Comparison of ENCODE assay signal across 8 mouse cellular contexts in the genomic region with DNA sequence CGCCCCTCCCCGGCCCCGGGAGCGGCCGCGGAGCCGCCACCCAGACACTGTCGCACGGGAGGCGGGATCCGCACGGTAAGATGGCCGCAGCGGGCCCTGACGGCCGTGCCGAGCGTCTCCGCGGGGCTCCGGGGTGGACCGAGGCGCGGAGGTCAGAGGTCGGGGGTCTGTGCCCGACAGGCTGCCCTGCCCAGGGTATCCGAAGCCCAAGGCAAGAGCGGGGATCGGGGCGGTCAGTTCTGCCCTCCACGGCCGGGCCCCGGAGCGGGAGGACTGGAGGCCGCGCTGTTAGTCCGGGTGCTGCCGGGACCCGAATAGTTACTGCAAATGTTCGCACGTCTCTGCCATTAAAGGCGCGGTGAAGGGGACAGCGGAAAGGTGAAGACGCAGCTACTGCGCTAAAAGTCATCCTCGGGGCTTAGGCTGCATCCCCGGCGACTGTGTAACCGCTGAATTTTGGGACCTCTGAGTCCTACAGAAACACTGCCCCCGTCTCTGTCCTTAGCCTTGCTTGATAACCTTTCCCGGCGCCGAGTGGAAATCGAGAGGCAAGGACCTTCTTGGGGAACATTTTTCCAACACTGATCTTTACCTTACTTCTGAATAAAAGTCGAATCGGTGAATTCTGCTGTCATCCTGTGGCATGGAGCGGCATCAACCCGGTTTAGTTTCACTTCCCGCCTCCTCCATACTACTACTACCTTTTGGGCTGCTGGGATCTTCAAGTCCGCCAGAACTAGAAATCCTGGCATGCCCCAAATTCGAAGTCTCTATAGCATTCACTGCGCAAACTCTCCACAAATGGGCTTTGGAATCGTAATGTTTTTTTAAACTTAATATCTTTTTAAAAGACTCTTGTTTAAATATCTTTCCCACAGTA. TPM values are rescaled to one million over a fixed set of nuclear protein-coding genes. Genes with fewer than 3 reads are reported as not detected.
DNase-seq lines count a peak whose midpoint lies in the region; ATAC-seq and TF ChIP-seq lines count a peak whose summit lies in the region.

No protein-coding gene starts in this region.

- TF ChIP-seq EP300 in liver, embryonic 14.5 days (IDR thresholded peaks at IDR 0.05; ENCODE audit: low read depth), result no peak

- no peaks in the 10 kb centered on the region for H3K27me3 ChIP-seq in kidney, postnatal 0 days (ENCODE audit: insufficient read depth, low read length)
- H3K27me3 ChIP-seq in forebrain, embryonic 15.5 days, result no peaks in the 10 kb centered on the region
- no peaks in the 10 kb centered on the region for H3K27me3 ChIP-seq in liver, embryonic 14.5 days (ENCODE audit: control insufficient read depth, insufficient read depth, low read length)

- 2% methylated on average over 59 of the region's 64 CpGs for WGBS in kidney, postnatal 0 days
- WGBS in forebrain, embryonic 15.5 days, result 3% methylated on average over 59 of the region's 64 CpGs
- WGBS in liver, embryonic 14.5 days (ENCODE audit: insufficient replicate concordance), result 1% methylated on average over 64 of the region's 64 CpGs

- peak overlapping the region; percentile 94 for H3K9ac ChIP-seq in kidney, postnatal 0 days (ENCODE audit: low read depth, low read length)
- peak overlapping the region; percentile 83 for H3K9ac ChIP-seq in forebrain, embryonic 15.5 days (replicated peaks)
- H3K9ac ChIP-seq in liver, embryonic 14.5 days (replicated peaks), result peak overlapping the region; percentile 99

- ATAC-seq in kidney, postnatal 0 days (replicated peaks; ENCODE audit: low FRiP score, low read depth), result no peak; the same call in none of the 2 replicates
- ATAC-seq in forebrain, embryonic 15.5 days (replicated peaks), result no peak; the same call in 1 of the 2 replicates
- peak; percentile 7; the same call in 1 of the 2 replicates for ATAC-seq in liver, embryonic 14.5 days (ENCODE audit: insufficient read depth)

- peak overlapping the region; percentile 70 for H3K4me2 ChIP-seq in kidney, postnatal 0 days (ENCODE audit: low read length)
- H3K4me2 ChIP-seq in forebrain, embryonic 15.5 days (replicated peaks), result peak overlapping the region; percentile 74
- H3K4me2 ChIP-seq in liver, embryonic 14.5 days (ENCODE audit: low read depth), result peak overlapping the region; percentile 99

- no peaks in the 10 kb centered on the region for H3K9me3 ChIP-seq in kidney, postnatal 0 days (replicated peaks; ENCODE audit: low read length)
- no peaks in the 10 kb centered on the region for H3K9me3 ChIP-seq in forebrain, embryonic 15.5 days
- no peaks in the 10 kb centered on the region for H3K9me3 ChIP-seq in liver, embryonic 14.5 days (ENCODE audit: control insufficient read depth, low read length)

- peak overlapping the region; percentile 88 for H3K4me3 ChIP-seq in kidney, postnatal 0 days (replicated peaks; ENCODE audit: low read depth, low read length)
- peak overlapping the region; percentile 65 for H3K4me3 ChIP-seq in forebrain, embryonic 15.5 days
- peak overlapping the region; percentile 88 to 99 for H3K4me3 ChIP-seq in liver, embryonic 14.5 days (ENCODE audit: insufficient read depth in 1 of 2, low read depth in 2 of 2, low read length in 2 of 2)

- 0 out of 2 replicates have a peak, but pooled peaks cover 8% of the 10 kb centered on the region for H3K4me1 ChIP-seq in kidney, postnatal 0 days (replicated peaks; ENCODE audit: insufficient read depth, low read length)
- H3K4me1 ChIP-seq in forebrain, embryonic 15.5 days, result peaks cover 41% of the 10 kb centered on the region
- H3K4me1 ChIP-seq in liver, embryonic 14.5 days (replicated peaks; ENCODE audit: control insufficient read depth in 2 of 2, insufficient read depth in 2 of 2, low read length in 1 of 2), result peaks cover 16 to 28% of the 10 kb centered on the region in 2 experiments

- H3K36me3 ChIP-seq in kidney, postnatal 0 days (ENCODE audit: insufficient read depth, low read length), result peaks cover 10% of the 10 kb centered on the region; the same call in 1 of the 2 replicates
- H3K36me3 ChIP-seq in forebrain, embryonic 15.5 days, result peaks cover 20% of the 10 kb centered on the region
- H3K36me3 ChIP-seq in liver, embryonic 14.5 days (replicated peaks; ENCODE audit: control insufficient read depth, insufficient read depth, low read depth), result peaks cover 26% of the 10 kb centered on the region

- H3K27ac ChIP-seq in kidney, postnatal 0 days, result peak overlapping the region; percentile 94
- H3K27ac ChIP-seq in forebrain, embryonic 15.5 days (replicated peaks), result peak overlapping the region; percentile 81
- peak overlapping the region; percentile 98 for H3K27ac ChIP-seq in liver, embryonic 14.5 days

- TF ChIP-seq CTCF in kidney, postnatal 0 days (IDR thresholded peaks at IDR 0.05; ENCODE audit: low read depth), result no peak
- TF ChIP-seq CTCF in liver, embryonic 14.5 days (IDR thresholded peaks at IDR 0.05; ENCODE audit: low read depth), result no peak

- peak; percentile 44 for DNase-seq in kidney, postnatal 0 days (ENCODE audit: low spot score)
- no peak for DNase-seq in kidney, postnatal 14 days
- peak; percentile 47 for DNase-seq in Muller cell, postnatal 12 days (ENCODE audit: inconsistent ontology term)
- DNase-seq in liver, embryonic 14.5 days (ENCODE audit: low read depth in 3 of 3, low spot score in 3 of 3), result no peak
- DNase-seq in adrenal gland, adult (ENCODE audit: inconsistent age in 2 of 2, low spot score in 1 of 2), result no peak
- DNase-seq in left cerebral cortex, adult 9 months (ENCODE audit: low spot score in 2 of 2), result no peak
- no peak for DNase-seq in spleen, postnatal 4 days (ENCODE audit: low spot score in 2 of 2)

RNA-seq across cellular contexts. Expression of gene Gid8, which starts 0.6 kb away (rescaled TPM):
- 48.1 and 51.0 TPM in 2 replicates for polyA plus RNA-seq in kidney, postnatal 0 days (2015; fragmentation: Nextera tagmentation; extraction: Ambion mirVana)
- 58.0 and 58.7 TPM in 2 replicates for polyA plus RNA-seq in forebrain, embryonic 15.5 days (2015; fragmentation: Nextera tagmentation; extraction: Ambion mirVana)
- polyA plus RNA-seq in liver, embryonic 14.5 days (2012; rRNA removed), result 62.6 and 87.4 TPM in 2 replicates
- polyA plus RNA-seq in liver, embryonic 14.5 days (2014; fragmentation: Nextera tagmentation; extraction: Ambion mirVana), result 121 and 127 TPM in 2 replicates

RNA-seq across cellular contexts. Expression of gene Dido1, which starts 0.7 kb away (rescaled TPM):
- polyA plus RNA-seq in kidney, postnatal 0 days (2015; fragmentation: Nextera tagmentation; extraction: Ambion mirVana), result 17.7 and 18.0 TPM in 2 replicates
- polyA plus RNA-seq in forebrain, embryonic 15.5 days (2015; fragmentation: Nextera tagmentation; extraction: Ambion mirVana), result 29.6 and 30.8 TPM in 2 replicates
- polyA plus RNA-seq in liver, embryonic 14.5 days (2012; rRNA removed), result 9.1 and 12.2 TPM in 2 replicates
- 10.4 and 12.2 TPM in 2 replicates for polyA plus RNA-seq in liver, embryonic 14.5 days (2014; fragmentation: Nextera tagmentation; extraction: Ambion mirVana)

RNA-seq across cellular contexts. Expression of gene Slc17a9, which starts 14.5 kb away (rescaled TPM):
- 0.55 and 0.61 TPM in 2 replicates for polyA plus RNA-seq in kidney, postnatal 0 days (2015; fragmentation: Nextera tagmentation; extraction: Ambion mirVana)
- 0.13 and 0.29 TPM in 2 replicates for polyA plus RNA-seq in forebrain, embryonic 15.5 days (2015; fragmentation: Nextera tagmentation; extraction: Ambion mirVana)
- polyA plus RNA-seq in liver, embryonic 14.5 days (2012; rRNA removed), result 7.7 and 10.5 TPM in 2 replicates
- polyA plus RNA-seq in liver, embryonic 14.5 days (2014; fragmentation: Nextera tagmentation; extraction: Ambion mirVana), result 5.6 and 6.8 TPM in 2 replicates

Comparison
In these comparisons a context has a peak if more than half of its experiments do, and no peak if none do; other contexts are left out.
1. DNase-seq: peak in kidney, postnatal 0 days (single experiment) and Muller cell, postnatal 12 days (single experiment); none in kidney, postnatal 14 days (single experiment), liver, embryonic 14.5 days (0 of 3), adrenal gland, adult (0 of 2), left cerebral cortex, adult 9 months (0 of 2) and spleen, postnatal 4 days (0 of 2).
2. Peak in every context shown above with its lines, with median percentiles within 50 percentile points of each other: H3K27ac ChIP-seq, H3K4me2 ChIP-seq, H3K4me3 ChIP-seq and H3K9ac ChIP-seq.